Mouse (Mus musculus) heart, adult 9 months (tissue): Measurements from ENCODE around the gene Aldh8a1.

Experiments
- DNase-seq, 2 experiments: peaks; one replicate each; pipeline ENCODE4 v3.0.0; 2022; ENCODE audit warnings: low spot score in 2 of 2

Aldh8a1 gene

GRCm38 (mm10) chr10:21376682-21377473 is at the start of gene Aldh8a1:
Gene Aldh8a1 (plus strand): TSS chr10:21377291.
- DNase-seq, result no peak

DNA sequence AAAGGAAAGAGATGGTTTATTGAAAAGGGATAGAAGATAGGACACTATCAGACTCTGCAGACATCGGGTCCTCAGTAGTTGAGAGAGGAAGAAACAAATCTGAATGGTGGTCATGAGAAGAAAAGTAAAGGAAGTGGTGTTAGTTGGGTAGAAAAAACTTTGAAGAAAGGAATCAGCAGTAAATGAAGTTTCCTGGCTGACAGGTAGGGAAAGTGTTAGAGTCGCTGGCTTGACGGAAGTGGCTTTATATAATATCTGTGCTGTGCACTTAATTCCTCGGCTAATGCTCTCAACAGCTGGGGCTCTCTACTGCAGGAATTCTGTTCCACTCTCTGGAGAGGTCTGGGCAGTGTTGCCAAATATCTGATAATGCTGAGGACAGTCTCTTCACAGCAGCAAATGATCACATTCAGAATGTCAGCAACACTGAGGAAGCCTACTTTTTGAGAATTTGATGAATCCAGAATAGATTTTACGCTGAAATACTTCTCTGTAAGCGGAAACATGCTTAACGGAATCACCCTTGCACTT is 49.4 kb upstream of the Aldh8a1 start:
- DNase-seq, result peak in 1 of 2 experiments; percentile 25

DNA sequence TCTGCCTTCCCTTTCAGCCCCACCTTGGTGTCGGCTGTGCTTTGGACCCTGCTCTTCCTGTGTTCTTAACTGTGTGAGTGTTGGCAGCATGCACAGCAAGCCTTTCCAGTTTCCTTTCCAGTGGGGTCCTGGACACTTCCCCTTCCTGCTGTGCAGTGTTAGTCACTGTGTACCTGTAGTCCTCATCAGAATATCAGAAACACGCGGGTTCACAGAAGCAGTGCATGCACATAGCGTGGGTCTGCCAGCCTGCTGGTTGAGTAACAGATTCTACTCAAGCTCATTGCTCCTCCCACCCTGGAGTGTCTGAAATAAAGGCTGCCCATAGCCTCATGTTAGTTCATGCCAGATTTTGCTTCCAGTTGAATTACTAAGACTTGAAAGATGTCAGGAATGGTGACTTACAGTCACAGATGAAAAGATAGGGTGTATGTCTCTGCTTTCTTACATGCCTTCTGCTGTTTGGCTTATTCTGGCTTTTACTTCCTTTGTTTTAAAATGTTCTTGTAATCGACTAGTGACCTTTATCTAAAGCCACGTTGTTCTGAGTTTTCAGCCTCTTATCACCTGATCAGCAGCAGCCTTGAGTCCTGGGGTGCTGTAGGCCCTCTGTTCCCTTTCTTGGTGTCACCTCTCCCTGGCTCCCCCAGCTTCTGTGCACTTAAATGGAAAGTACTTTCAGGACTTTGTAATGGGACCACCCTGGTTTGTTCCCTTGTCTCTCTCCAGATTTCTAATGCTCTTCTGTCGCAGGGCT is 42.6 kb upstream of the Aldh8a1 start:
- DNase-seq, result peak in 1 of 2 experiments; percentile 17

- DNase-seq, result no peak
Observed at GRCm38 (mm10) chr10:21335534-21335933, 41.6 kb upstream of the Aldh8a1 start.

DNA sequence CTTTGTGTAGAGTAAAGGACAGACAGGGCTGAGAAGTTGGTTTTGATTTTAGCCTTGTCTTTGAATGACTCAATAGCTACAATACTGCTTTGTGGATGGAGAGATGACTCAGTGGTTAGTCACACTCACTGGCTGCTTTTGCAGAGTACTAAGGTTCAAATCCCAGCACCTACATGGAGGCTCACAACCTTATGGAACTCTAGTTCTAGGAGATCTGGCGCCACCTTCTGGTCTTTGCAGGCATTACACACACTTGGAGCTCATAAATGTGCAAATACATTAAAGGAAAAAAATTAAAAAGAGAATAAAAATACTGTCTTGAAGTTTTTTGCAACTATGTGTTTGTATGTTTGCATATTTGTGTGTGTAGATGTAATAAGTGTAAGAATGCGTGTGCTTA is 39.9 kb upstream of the Aldh8a1 start:
- no peak for DNase-seq

- no peak for DNase-seq
Observed at GRCm38 (mm10) chr10:21341706-21342105, 35.4 kb upstream of the Aldh8a1 start.

GRCm38 (mm10) chr10:21342331-21343005 is 34.6 kb upstream of the Aldh8a1 start:
- no peak for DNase-seq

DNA sequence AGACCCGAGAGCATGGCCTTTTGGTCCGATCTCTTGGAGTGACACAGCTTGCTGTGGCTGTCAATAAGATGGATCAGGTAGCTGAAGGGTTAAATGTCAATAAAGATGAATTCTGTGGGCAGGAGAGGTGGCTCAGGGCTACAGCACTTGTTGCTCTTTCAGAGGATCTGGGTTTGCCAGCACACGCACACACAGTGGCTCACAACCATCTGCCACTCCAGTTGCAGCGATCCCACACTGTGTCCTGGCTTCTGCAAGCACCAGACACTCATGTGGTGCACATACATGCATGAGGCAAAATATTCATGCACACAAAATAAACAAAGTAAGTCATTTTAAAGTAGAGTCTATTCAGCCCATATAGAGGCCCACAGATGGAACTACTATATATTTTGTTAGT is 29.8 kb upstream of the Aldh8a1 start:
- no peak for DNase-seq

GRCm38 (mm10) chr10:21349449-21349848 is 27.6 kb upstream of the Aldh8a1 start:
- DNase-seq, result no peak

GRCm38 (mm10) chr10:21349946-21350345 is 27.1 kb upstream of the Aldh8a1 start:
- DNase-seq, result no peak

DNA sequence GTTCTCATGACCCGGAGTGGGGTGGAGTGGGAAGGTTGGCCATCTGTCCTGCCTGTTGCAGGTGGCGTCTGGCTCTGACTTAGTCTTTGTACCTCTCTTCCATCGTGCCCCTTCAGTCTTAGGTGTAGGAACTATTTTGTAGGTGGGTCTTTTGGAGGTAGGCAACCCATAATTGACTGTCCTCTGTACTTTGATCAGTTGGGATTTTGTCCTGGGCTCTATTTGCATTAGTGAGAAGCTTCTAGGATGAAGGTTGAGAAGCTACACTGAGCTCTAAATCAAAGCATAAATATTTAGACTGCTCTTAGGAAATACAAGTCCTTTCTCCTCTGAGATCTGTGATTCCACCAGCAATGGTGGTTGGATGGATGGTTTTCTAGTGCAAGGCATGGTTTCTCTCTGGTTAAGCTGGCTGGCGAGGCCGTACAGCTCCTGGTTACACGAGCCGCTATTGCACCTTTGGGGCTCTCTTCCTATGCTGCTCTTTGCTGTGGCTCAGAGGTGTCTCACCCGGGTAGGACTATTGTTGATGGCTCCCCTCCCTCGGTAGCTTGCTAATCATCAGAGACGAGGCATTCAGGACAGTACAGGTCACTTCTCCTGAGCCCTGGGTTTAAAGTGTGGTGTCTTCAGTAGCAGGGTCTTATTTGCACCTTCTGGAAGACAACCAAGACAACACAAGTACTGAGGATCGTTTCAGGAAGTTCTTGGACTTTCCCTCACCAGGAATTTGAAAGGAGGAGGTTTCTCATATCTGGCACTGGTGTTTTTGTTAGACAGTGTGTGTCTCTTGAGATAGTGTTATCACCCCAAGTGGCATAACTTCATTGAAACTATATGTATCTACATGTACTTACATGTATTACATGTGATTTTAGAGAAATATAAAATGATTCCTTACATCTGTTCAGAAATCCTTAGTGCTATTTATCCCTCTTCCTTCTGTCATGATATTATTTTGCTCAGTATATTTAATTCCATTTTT is 26.3 kb upstream of the Aldh8a1 start:
- DNase-seq, result no peak

GRCm38 (mm10) chr10:21351766-21352165 is 25.3 kb upstream of the Aldh8a1 start:
- no peak for DNase-seq

DNA sequence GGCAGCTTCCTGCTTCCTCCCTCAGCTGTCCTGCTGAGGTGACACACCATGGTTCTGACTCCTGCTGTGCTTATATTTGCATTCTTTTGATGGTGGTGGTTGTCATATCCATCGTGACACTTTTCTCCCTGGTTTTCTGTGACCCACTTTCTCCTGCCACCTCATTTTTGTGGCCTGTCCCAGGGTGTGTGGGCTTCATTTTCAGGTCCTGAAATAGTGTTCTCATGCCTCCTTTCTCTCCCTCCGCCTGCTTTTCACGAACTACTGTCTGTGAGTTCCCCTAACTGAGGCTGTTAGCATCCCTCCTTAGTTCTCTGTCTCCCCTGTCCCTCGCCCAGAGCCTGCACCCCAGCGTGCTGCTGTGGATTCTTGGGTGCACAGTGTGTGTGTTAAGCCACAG is 23.2 kb upstream of the Aldh8a1 start:
- no peak for DNase-seq

DNA sequence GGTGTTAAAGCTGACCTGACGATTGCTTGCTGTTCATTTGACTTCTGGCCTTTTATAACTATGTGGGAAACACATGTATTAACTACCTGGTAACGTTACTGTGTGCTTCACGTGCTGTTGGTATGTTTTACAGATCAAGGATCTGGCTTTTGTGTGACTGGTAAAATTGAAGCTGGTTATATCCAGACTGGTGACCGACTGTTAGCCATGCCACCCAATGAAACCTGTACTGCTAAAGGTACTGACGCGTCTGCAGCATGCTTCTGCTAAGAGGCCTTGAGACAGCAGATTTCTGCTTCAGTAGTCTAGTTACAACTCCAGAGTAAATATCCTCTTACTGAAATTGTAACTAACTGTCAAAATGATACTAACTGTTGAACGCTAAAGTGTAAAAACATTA is 22.6 kb upstream of the Aldh8a1 start:
- no peak for DNase-seq

DNA sequence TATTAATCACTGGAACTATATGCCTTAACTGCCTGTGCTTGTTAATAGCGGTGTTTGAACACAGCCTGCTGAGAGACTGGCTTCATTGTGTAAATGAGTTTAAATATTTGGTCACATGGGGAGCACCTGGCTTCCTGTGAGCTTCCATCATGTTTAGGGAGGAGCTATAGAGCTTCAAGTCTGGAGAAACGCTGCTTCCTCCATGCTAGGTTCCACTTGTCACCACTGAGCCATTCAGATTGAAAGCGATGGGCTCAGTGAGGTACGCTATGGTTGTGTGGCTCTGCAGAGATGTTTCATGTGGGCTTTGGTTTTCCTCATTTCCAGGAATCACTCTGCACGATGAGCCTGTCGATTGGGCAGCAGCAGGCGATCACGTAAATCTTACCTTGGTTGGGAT is 19.1 kb upstream of the Aldh8a1 start:
- no peak for DNase-seq

- DNase-seq, result no peak
Observed at GRCm38 (mm10) chr10:21359086-21359485, 18.0 kb upstream of the Aldh8a1 start.

- no peak for DNase-seq
Observed at GRCm38 (mm10) chr10:21361871-21362270, 15.2 kb upstream of the Aldh8a1 start.

- DNase-seq, result no peak
Observed at GRCm38 (mm10) chr10:21363297-21363696, 13.8 kb upstream of the Aldh8a1 start.

DNA sequence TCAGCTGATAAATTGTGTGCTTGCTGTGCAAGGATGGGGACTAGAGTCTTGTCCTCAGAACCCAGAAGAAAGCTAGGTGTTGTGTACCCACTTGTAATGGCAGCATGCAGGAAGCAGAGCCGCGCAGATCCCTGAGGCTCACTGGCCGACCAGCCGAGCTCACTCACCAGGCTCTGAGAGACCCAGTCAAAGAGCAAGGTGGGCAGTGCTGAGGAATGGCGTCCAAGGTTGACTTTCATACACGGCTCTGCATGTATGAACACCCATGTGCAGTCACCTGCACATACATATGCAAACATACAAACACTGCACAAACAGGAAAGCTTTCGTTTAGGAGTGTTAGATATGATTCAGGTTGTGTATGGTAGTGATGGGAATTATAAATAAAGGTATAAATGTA is 12.1 kb upstream of the Aldh8a1 start:
- DNase-seq, result no peak

DNA sequence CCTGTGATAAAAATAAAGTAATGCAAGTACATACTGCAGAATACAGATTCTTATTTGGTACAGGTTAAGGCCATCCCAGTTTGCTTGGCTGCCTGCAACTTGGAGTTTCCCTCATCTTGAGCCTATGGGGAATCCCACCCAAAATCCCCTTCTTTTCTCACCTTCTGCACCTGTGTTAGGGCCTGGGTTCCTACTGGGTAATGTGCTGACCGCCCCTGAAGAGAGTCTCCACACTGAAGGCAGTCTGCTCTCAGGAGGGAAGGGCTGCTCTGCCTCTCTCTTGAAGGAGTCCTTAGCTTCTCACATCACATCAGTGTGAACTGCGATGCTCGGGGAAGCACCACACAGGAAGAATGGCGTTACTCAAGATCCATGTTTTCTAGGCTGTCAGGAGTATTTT is 11.2 kb upstream of the Aldh8a1 start:
- DNase-seq, result no peak

DNA sequence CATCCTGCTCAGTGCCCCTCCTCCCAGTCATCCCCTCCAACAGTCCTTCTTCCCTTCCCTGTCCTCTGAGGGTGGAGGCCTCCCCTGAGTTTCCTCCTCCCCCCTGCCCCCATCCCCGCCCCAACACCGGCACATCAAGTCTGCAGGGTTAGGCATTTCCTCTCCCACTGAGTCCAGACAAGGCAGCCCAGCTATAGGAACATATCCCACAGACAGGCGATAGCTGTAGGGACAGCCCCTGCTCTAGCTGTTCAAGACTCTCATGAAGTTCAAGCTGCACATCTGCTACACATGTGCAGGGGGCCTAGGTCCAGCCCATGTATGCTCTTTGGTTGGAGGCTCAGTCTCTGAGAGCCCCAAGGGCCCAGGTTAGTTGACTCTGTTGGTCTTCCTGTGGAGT is 10.6 kb upstream of the Aldh8a1 start:
- no peak for DNase-seq
